Mouse (Mus musculus) embryonic fibroblast, embryonic 13.5 days (primary cell): ENCODE measurements around the gene Itsn1.

Experiments used
- CTCF ChIP-seq: IDR thresholded peaks from 2 replicates; pipeline ENCODE4 v1.5.1; 2011; ENCODE audit warnings: mild to moderate bottlenecking, control low read depth, low read length, moderate library complexity, borderline replicate concordance; ENCODE audit not compliant: insufficient read depth
- POLR2A ChIP-seq: IDR thresholded peaks from 2 replicates; pipeline ENCODE4 v1.6.1; 2011; ENCODE audit warnings: low read depth, mild to moderate bottlenecking, control low read depth, low read length, moderate library complexity

- TF ChIP-seq POLR2A (no peak), CTCF (no peak)
Measured at GRCm38 (mm10) chr16:91862836-91863235, 133.8 kb downstream of the Itsn1 start.
